ENCODE assay signal across 10 mouse cellular contexts in the genomic region with DNA sequence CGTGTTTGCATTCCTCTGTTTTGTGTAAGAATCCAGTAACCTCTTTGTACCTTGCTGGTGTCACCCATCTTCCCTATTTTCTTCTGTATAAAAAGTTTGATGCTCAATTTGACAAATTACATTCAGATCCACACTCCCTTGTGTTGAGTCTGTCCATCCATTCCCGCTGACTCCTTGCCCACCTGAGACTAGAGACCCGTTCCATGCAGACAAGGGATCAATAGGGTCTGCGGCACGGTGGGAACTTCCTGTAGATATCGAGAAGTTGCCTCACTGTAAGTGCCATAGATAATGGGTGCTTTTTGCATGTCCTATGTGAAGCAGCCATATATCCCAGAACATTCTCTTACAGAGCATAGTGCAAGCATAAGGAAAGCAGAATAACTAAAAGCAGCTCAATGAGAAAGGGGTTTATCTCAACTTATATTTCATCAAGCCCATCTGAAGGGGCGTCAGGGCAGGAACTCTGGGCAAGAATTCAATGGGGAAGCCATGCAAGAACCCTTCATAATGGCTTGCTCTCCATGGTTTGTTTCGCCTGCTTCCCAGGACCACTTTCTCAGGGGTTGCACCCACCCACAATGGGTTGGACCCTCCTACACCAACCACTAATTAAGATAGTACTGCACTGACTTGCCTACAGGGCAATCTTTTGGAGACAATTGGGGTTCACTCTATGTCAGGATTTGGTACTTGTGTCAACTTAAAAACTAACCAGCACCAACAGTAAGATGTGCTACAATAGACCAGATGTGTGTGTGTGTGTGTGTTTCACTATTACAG. TPM values are rescaled to one million over a fixed set of nuclear protein-coding genes. Genes with fewer than 3 reads are reported as not detected.
DNase-seq lines count a peak whose midpoint lies in the region; ATAC-seq lines count a peak whose summit lies in the region.
"Had no signal": no experiment of that assay in that cellular context is flagged by ENCODE, and none has a peak within 500 bp of the region (broad histone marks: within the 10 kb centered on the region; RNA-seq: fewer than 3 reads in every experiment).

No protein-coding gene starts in this region.

- H3K27me3 ChIP-seq in embryonic facial prominence, embryonic 13.5 days = no peaks in the 10 kb centered on the region
- no peaks in the 10 kb centered on the region for H3K27me3 ChIP-seq in hindbrain, embryonic 15.5 days
- H3K27me3 ChIP-seq in midbrain, embryonic 13.5 days = 0 out of 2 replicates have a peak, but pooled peaks cover 3% of the 10 kb centered on the region

- peaks cover 8% of the 10 kb centered on the region for H3K36me3 ChIP-seq in embryonic facial prominence, embryonic 13.5 days
- 0 out of 2 replicates have a peak, but pooled peaks cover 4% of the 10 kb centered on the region for H3K36me3 ChIP-seq in hindbrain, embryonic 15.5 days
- H3K36me3 ChIP-seq in midbrain, embryonic 13.5 days = peaks cover 7% of the 10 kb centered on the region

- peak overlapping the region; percentile 77; the same call in 1 of the 2 replicates for H3K4me3 ChIP-seq in embryonic facial prominence, embryonic 13.5 days
- H3K4me3 ChIP-seq in hindbrain, embryonic 15.5 days = no peak overlapping the region; the same call in 1 of the 2 replicates
- no peak overlapping the region for H3K4me3 ChIP-seq in midbrain, embryonic 13.5 days (replicated peaks)

- H3K4me1 ChIP-seq in embryonic facial prominence, embryonic 13.5 days = peaks cover 23% of the 10 kb centered on the region
- H3K4me1 ChIP-seq in hindbrain, embryonic 15.5 days (replicated peaks) = peaks cover 25% of the 10 kb centered on the region
- peaks cover 28% of the 10 kb centered on the region for H3K4me1 ChIP-seq in midbrain, embryonic 13.5 days (replicated peaks)

- H3K4me2 ChIP-seq in embryonic facial prominence, embryonic 13.5 days = peak overlapping the region; percentile 64
- peak overlapping the region; percentile 65 for H3K4me2 ChIP-seq in hindbrain, embryonic 15.5 days
- H3K4me2 ChIP-seq in midbrain, embryonic 13.5 days (replicated peaks) = peak overlapping the region; percentile 55

- ATAC-seq in embryonic facial prominence, embryonic 13.5 days (ENCODE audit: insufficient number of reproducible peaks, insufficient read depth, low FRiP score, low TSS enrichment, low read depth) = no peak
- ATAC-seq in hindbrain, embryonic 15.5 days (ENCODE audit: low FRiP score, low read depth) = no peak
- no peak for ATAC-seq in midbrain, embryonic 13.5 days

- no peak overlapping the region for H3K9ac ChIP-seq in embryonic facial prominence, embryonic 13.5 days
- H3K9ac ChIP-seq in hindbrain, embryonic 15.5 days = no peak overlapping the region
- H3K9ac ChIP-seq in midbrain, embryonic 13.5 days (replicated peaks) = no peak overlapping the region

- H3K9me3 ChIP-seq in embryonic facial prominence, embryonic 13.5 days = no peaks in the 10 kb centered on the region
- H3K9me3 ChIP-seq in hindbrain, embryonic 15.5 days = no peaks in the 10 kb centered on the region
- no peaks in the 10 kb centered on the region for H3K9me3 ChIP-seq in midbrain, embryonic 13.5 days

- peak; percentile 16 for DNase-seq in kidney, adult 9 months
- no peak for DNase-seq in kidney, postnatal 10 days
- DNase-seq in gastrocnemius, postnatal 4 days (ENCODE audit: low spot score in 2 of 2) = no peak
- DNase-seq in lung, postnatal 25 days (ENCODE audit: low spot score) = no peak
- no peak for DNase-seq in embryo, embryonic 10 days (ENCODE audit: low spot score)

- WGBS in embryonic facial prominence, embryonic 13.5 days = 88% methylated on average over 8 of the region's 8 CpGs
- 89% methylated on average over 8 of the region's 8 CpGs for WGBS in hindbrain, embryonic 15.5 days
- WGBS in midbrain, embryonic 13.5 days = 90% methylated on average over 8 of the region's 8 CpGs

- no peak overlapping the region; the same call in 1 of the 2 replicates for H3K27ac ChIP-seq in embryonic facial prominence, embryonic 13.5 days
- H3K27ac ChIP-seq in hindbrain, embryonic 15.5 days (replicated peaks) = no peak overlapping the region
- H3K27ac ChIP-seq in midbrain, embryonic 13.5 days = no peak overlapping the region

RNA-seq across cellular contexts. Expression of a gene that starts 1.1 kb away (rescaled TPM):
- polyA plus RNA-seq in embryonic facial prominence, embryonic 13.5 days (2015; fragmentation: Nextera tagmentation; extraction: Ambion mirVana) = 46.2 and 47.4 TPM in 2 replicates
- polyA plus RNA-seq in hindbrain, embryonic 15.5 days (2015; fragmentation: Nextera tagmentation; extraction: Ambion mirVana) = 32.5 and 38.5 TPM in 2 replicates
- 37.6 and 44.2 TPM in 2 replicates for polyA plus RNA-seq in midbrain, embryonic 13.5 days (2015; fragmentation: Nextera tagmentation; extraction: Ambion mirVana)
- total RNA-seq in gastrocnemius, postnatal 4 days (2021) = 100 to 1,000 TPM; 107 to 113 TPM

RNA-seq across cellular contexts. Expression of a gene that starts 15.8 kb away (rescaled TPM):
- 22.2 and 25.3 TPM in 2 replicates for polyA plus RNA-seq in embryonic facial prominence, embryonic 13.5 days (2015; fragmentation: Nextera tagmentation; extraction: Ambion mirVana)
- 3.4 and 4.4 TPM in 2 replicates for polyA plus RNA-seq in hindbrain, embryonic 15.5 days (2015; fragmentation: Nextera tagmentation; extraction: Ambion mirVana)
- polyA plus RNA-seq in midbrain, embryonic 13.5 days (2015; fragmentation: Nextera tagmentation; extraction: Ambion mirVana) = 4.4 and 5.7 TPM in 2 replicates
- total RNA-seq in gastrocnemius, postnatal 4 days (2021) = 10 to 100 TPM; 32.7 to 34.6 TPM

RNA-seq across cellular contexts. Expression of a gene that starts 28.7 kb away (rescaled TPM):
- 11.4 and 14.4 TPM in 2 replicates for polyA plus RNA-seq in embryonic facial prominence, embryonic 13.5 days (2015; fragmentation: Nextera tagmentation; extraction: Ambion mirVana)
- polyA plus RNA-seq in hindbrain, embryonic 15.5 days (2015; fragmentation: Nextera tagmentation; extraction: Ambion mirVana) = 19.2 and 19.7 TPM in 2 replicates
- polyA plus RNA-seq in midbrain, embryonic 13.5 days (2015; fragmentation: Nextera tagmentation; extraction: Ambion mirVana) = 13.7 and 15.9 TPM in 2 replicates
- 10 to 100 TPM; 62.8 to 63.2 TPM for total RNA-seq in gastrocnemius, postnatal 4 days (2021)

RNA-seq across cellular contexts. Expression of a gene that starts 31.4 kb away (rescaled TPM):
- polyA plus RNA-seq in embryonic facial prominence, embryonic 13.5 days (2015; fragmentation: Nextera tagmentation; extraction: Ambion mirVana) = 315 and 322 TPM in 2 replicates
- 558 and 579 TPM in 2 replicates for polyA plus RNA-seq in hindbrain, embryonic 15.5 days (2015; fragmentation: Nextera tagmentation; extraction: Ambion mirVana)
- polyA plus RNA-seq in midbrain, embryonic 13.5 days (2015; fragmentation: Nextera tagmentation; extraction: Ambion mirVana) = 665 and 668 TPM in 2 replicates
- total RNA-seq in gastrocnemius, postnatal 4 days (2021) = 10 to 100 TPM; 27.1 to 33.1 TPM

RNA-seq across cellular contexts. Expression of a gene that starts 34.8 kb away (rescaled TPM):
- 0.60 and 0.92 TPM in 2 replicates for polyA plus RNA-seq in embryonic facial prominence, embryonic 13.5 days (2015; fragmentation: Nextera tagmentation; extraction: Ambion mirVana)
- polyA plus RNA-seq in hindbrain, embryonic 15.5 days (2015; fragmentation: Nextera tagmentation; extraction: Ambion mirVana) = 3.5 and 4.6 TPM in 2 replicates
- 2.1 and 3.1 TPM in 2 replicates for polyA plus RNA-seq in midbrain, embryonic 13.5 days (2015; fragmentation: Nextera tagmentation; extraction: Ambion mirVana)
- not detected for total RNA-seq in gastrocnemius, postnatal 4 days (2021)
- total RNA-seq: heart, postnatal 10 days had no signal
- polyA plus RNA-seq: macrophage had no signal
